Mouse (Mus musculus): ENCODE results near the gene Fam208a. TPM values are rescaled to one million over a fixed set of nuclear protein-coding genes. Genes with fewer than 3 reads are reported as not detected.
A peak's percentile ranks its signal among the peaks of the same experiment; 100 is the strongest.

The Fam208a gene
- total RNA-seq, 2 experiments from 2014 or later: 27.3 to 27.4 TPM

DNA sequence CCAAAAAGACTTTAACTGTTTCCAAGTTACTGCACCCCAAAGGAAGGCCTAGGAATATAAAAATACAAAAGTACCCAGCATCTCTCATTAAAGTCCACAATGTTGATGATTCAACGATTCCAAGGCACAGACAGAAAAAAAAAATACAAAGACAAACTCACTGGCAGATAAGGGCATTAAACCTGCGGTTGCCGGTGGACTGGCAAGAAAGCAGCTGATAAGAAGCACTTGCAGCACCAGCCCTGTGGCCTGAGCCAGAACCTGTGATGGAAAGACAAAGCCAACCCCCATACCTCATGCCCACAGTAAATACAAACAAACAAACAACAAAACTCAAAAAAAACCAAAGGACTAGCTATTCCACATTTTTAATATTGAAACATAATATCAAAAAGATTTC, 19.0 kb upstream of the Fam208a start:
- DNase-seq (ENCODE audit: extremely low spot score in 1 of 2, low spot score in 2 of 2): no peak
- intact Hi-C loops (cut with DNase I): loop anchor here (5.0 to 10.0 kb wide), 2 partner anchors 72 to 295 kb away; partner anchors contain the start of gene Arhgef3

- DNase-seq (ENCODE audit: extremely low spot score in 1 of 2, low spot score in 2 of 2): no peak
- intact Hi-C loops (cut with DNase I): loop anchor here (5.0 to 10.0 kb wide), 2 partner anchors 74 to 297 kb away; partner anchors contain the start of gene Arhgef3
Measured at GRCm38 (mm10) chr14:27411492-27411891, 17.1 kb upstream of the Fam208a start.

DNA sequence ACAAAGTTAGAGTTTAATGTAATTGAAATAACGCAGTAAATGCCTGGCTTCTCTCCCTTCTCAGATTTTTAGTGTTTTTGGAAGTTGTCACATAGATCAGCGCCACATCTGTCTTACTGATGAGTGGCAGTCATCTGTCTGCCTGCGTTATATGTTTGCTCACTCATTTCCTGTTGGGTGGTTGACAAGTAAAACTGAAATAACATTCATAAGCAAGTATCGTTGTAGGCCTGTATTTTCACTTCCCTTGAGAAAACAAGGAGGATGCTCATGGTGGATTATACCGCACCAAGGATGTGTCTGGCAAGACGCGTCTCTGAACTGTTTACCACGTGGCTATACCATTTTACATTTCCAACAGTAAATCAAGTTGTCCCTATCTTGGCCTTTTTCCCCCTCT, 15.9 kb upstream of the Fam208a start:
- intact Hi-C loops (cut with DNase I): loop anchor here (5.0 to 10.0 kb wide), 2 partner anchors 75 to 298 kb away; partner anchors contain the start of gene Arhgef3

DNA sequence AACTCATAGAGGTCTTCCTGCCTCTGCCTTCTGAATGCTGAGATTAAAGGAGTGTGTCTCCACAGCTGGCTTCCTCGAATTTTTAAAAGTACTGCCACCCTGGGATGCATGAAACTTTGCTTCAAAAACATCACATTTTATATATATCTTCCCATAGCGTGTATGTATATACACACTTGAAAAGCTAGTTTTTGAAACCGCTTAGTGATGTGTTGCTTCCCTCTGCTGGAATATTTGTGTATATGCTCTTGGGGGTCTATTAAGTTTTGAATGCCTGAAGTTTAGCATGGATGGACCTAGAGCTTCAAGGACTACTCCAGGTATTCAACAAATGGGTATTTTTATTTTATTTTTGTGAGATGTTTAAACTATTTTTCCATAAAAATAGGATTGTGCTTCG, 14.7 kb upstream of the Fam208a start:
- DNase-seq (ENCODE audit: extremely low spot score in 1 of 2, low spot score in 2 of 2): peak in 1 of 2 experiments; percentile 47
- intact Hi-C loops (cut with DNase I): loop anchor here (2.0 to 10.0 kb wide), 3 partner anchors 77 to 299 kb away; partner anchors contain the start of gene Arhgef3

More for the DNA sequence above, 15.9 kb upstream of the Fam208a start:
- DNase-seq (ENCODE audit: extremely low spot score in 1 of 2, low spot score in 2 of 2): no peak

DNA sequence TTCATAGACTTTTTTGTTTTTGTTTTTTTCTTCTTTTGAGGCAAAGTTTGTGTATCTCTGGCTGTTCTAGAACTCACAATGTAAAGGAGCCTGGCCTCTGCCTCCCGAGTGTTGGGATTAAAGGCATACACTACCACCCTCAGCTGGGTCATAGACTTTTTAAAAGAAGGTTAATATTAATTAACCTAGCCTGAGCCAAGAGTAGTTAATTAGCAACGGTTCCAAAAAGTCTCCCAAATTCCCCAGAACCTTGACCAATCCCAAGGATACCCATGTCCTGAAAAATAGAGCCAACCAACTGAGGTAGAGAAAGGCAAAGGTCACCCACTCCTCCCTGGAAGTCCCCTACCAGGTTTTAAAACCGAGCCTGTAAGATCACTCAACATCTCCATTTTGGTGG, 7.8 kb upstream of the Fam208a start:
- intact Hi-C loops (cut with DNase I): no loop called here
- DNase-seq (ENCODE audit: extremely low spot score in 1 of 2, low spot score in 2 of 2): no peak

GRCm38 (mm10) chr14:27422301-27422700, 6.3 kb upstream of the Fam208a start:
- intact Hi-C loops (cut with DNase I): no loop called here
- DNase-seq (ENCODE audit: extremely low spot score in 1 of 2, low spot score in 2 of 2): no peak

DNA sequence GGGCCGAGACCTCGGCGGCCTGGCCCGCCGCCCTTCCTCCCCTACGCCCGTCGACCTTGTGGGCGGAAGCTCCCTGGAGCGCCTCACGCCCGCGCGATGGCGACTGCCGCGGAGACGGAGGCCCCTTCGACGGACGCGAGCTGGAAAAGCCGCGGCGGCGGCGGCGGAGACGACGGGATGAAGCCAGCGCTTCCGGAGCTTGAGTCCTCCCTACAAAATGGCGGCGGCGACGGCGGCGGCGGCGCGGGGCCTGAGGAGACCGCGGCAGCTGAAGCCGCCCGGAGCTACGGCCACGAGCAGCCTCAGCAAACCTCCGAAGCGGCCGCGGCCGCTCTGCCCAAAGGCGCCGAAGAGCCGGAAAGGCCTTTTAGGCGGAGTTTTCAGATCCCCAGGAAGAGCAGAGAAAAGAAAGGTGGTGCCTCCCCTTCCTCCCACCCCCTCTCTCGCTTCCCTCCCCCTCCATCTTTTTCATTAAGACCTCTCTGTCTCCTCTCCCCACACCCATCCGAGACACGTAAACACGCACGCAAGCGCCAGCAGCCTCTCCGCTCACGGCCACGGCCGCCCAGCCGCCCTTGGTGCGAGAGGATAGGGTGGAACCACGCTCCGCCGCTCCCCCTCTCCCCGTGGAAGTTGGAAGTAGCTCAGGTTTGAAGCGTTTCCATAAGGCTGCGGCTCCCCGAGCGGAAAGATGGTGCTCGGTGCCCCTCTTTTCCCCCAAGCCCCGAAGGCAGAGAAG, 508 bp downstream of the Fam208a start:
- DNase-seq (ENCODE audit: extremely low spot score in 1 of 2, low spot score in 2 of 2): peak; percentile 80 to 92
- intact Hi-C loops (cut with DNase I): loop anchor here (5.0 kb wide), 1 partner anchor 92 kb away; no protein-coding TSS in a partner anchor

DNA sequence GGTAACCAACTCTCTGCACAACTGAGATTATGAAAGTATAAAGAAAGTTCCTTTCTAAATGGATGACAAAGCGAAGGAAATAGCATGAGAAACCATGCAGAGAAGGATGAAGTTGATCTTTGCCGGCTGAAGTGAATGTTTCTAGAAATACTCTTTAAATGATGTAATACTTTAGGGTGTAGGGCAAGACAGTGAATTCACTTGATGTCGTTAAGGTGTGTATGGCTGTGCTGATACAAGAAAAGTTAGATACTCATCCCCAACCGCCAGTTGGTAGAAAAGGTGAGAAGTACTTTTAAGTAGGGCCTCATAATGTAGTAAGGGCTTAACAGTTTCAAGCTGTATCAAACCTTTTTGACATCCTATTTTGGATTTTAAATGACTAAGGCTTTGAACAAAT, 1.6 kb downstream of the Fam208a start:
- DNase-seq (ENCODE audit: extremely low spot score in 1 of 2, low spot score in 2 of 2): no peak
- intact Hi-C loops (cut with DNase I): no loop called here

- intact Hi-C loops (cut with DNase I): no loop called here
Measured at GRCm38 (mm10) chr14:27432064-27432463, 3.4 kb downstream of the Fam208a start.

DNA sequence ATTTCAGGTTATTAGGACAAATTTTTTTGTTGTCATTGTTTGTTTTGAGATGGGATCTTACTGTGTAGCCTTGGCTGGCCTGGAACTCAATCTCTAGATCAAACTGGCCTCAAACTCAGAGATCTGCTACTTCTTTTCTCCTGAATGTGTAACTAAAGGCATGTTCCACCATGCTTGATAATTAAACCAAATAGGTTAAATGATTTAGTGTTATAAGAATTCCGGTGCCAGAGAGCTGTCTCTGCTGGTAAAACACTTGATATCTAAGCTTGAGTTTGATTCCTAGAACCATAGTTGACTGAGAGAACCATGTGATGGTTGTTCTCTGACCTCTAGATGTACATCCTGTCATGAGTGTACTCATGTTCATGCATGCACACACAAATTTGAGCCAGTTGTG, 7.5 kb downstream of the Fam208a start:
- no peak for DNase-seq (ENCODE audit: extremely low spot score in 1 of 2, low spot score in 2 of 2)
- intact Hi-C loops (cut with DNase I): no loop called here

More at GRCm38 (mm10) chr14:27432064-27432463, 3.4 kb downstream of the Fam208a start:
- DNase-seq (ENCODE audit: extremely low spot score in 1 of 2, low spot score in 2 of 2): no peak

DNA sequence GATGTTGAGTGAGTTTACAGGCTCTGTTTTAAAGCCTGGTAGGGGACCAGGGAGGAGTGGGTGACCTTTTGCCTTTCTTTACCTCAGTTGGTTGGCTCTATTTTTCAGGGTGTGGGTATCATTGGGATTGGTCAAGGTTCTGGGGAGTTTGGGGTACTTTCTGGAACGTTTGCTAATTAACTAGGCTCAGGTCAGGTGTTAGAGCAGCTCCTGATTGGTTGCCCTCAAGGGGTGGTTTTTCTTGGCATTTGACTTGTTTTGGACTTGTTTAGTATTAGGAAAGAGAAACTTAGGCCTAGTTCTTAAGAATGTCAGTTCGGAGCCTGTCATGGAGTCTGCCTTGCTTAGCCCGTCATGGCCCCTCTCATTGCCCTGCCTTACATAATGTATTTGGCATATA, 8.2 kb downstream of the Fam208a start:
- intact Hi-C loops (cut with DNase I): no loop called here
- DNase-seq (ENCODE audit: extremely low spot score in 1 of 2, low spot score in 2 of 2): no peak

- DNase-seq (ENCODE audit: extremely low spot score in 1 of 2, low spot score in 2 of 2): no peak
- intact Hi-C loops (cut with DNase I): loop anchor here (5.0 kb wide), 1 partner anchor 36 kb away; no protein-coding TSS in a partner anchor
Measured at GRCm38 (mm10) chr14:27440921-27441320, 12.3 kb downstream of the Fam208a start.

- intact Hi-C loops (cut with DNase I): loop anchor here (5.0 kb wide), 1 partner anchor 32 kb away; no protein-coding TSS in a partner anchor
- DNase-seq (ENCODE audit: extremely low spot score in 1 of 2, low spot score in 2 of 2): no peak
Measured at GRCm38 (mm10) chr14:27444851-27445281, 16.2 kb downstream of the Fam208a start.

GRCm38 (mm10) chr14:27446963-27447362, 18.3 kb downstream of the Fam208a start:
- intact Hi-C loops (cut with DNase I): no loop called here
- DNase-seq (ENCODE audit: extremely low spot score in 1 of 2, low spot score in 2 of 2): no peak

- intact Hi-C loops (cut with DNase I): no loop called here
- DNase-seq (ENCODE audit: extremely low spot score in 1 of 2, low spot score in 2 of 2): no peak
Measured at GRCm38 (mm10) chr14:27491399-27491798, 62.8 kb downstream of the Fam208a start.

DNA sequence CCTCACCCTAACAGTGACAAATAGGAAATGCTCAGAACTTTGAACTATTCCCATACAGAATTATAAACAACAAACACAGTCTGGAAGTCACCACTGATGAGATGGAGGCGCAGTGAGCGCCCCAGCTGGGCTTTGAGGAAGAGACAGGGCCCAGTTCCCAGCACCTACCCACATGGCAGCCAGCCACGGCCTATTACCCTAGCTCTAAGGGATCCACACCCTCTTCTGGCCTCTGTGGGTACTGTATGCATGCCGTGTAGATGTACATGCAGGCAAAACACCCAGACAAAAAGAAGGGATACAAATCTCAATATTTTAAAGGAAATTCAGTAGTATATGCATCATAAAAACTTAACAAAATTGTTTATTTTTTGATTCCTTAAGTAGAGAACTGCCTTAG, 64.9 kb downstream of the Fam208a start:
- intact Hi-C loops (cut with DNase I): no loop called here
- DNase-seq (ENCODE audit: extremely low spot score in 1 of 2, low spot score in 2 of 2): peak in 1 of 2 experiments; percentile 26

DNA sequence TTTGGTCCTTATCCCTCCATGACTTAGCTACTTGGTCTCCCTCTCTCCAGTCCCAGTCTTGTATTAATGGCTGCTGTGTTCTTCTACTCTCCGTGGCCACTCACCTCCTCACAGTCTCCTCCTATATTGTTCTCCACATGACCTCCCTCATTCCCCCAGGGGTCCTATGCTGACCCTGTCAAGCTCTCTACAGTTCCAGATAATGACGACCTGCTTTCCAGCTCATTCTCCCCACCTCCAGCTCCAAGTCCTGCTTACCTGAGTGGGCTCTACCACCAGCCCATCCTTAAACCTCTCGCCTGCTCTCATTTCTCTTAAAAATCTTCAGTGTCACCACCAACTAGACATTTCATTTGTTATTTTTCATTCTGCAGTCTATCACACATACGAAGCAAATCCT, 72.5 kb downstream of the Fam208a start:
- intact Hi-C loops (cut with DNase I): no loop called here
- DNase-seq (ENCODE audit: extremely low spot score in 1 of 2, low spot score in 2 of 2): no peak

DNA sequence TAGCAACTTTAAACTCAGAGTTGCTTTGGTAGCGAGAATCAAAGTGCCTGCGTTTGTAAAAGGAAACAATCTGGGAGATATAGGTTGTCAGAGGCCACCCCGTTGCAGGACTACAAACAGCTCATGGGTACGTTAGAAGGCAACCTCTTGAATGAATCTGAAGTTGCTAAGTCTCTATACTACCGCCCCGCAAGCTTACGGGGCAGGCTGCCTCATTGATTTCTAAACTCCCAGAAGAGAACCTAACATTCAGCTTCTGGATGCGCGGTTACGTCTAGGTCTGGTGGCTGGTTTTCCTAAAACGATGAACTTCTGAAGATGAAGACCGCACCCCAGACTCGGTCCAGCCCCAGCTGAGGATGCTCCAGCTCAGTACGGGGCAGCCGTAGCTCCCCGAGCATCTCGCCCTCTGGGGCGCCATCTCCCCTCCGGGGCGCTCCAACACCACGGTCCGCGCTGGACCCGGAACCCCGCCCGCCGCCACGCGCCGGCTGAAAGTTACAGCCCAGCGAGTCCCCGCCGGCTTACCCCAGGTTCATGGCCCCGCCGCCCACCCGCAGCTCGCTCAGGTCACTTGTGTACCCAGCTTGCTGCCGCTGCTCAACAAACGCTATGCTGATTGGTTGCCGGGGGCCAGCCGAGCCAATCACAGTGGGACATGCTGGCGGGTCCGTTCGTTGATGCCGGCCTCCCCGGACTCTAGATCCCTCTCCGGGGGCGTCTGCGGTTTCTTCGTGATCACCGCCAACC, 79.4 kb downstream of the Fam208a start, which contains the start of gene Ccdc66:
Gene Ccdc66 (minus strand): TSS at position 567 of the 750 bp plus-strand sequence.
- peak; percentile 96 to 99 for DNase-seq (ENCODE audit: extremely low spot score in 1 of 2, low spot score in 2 of 2)
- intact Hi-C loops (cut with DNase I): no loop called here

GRCm38 (mm10) chr14:27508644-27509301, 80.1 kb downstream of the Fam208a start:
- DNase-seq (ENCODE audit: extremely low spot score in 1 of 2, low spot score in 2 of 2): no peak
- intact Hi-C loops (cut with DNase I): no loop called here

Data from left cerebral cortex, postnatal 10 days (tissue).